Mouse (Mus musculus) CH12.LX (cell line): Measurements from ENCODE around the gene Svs1. TPM values are rescaled to one million over a fixed set of nuclear protein-coding genes. Genes with fewer than 3 reads are reported as not detected.

Experiments used
- DNase-seq: peaks from one replicate; pipeline ENCODE4 v3.0.0-alpha.2; 2013; ENCODE audit errors: extremely low read depth
- H3K27ac ChIP-seq: 2 replicates; pipeline ENCODE4 v1.5.1; 2012; ENCODE audit warnings: low read depth, mild to moderate bottlenecking, control low read depth, moderate library complexity; ENCODE audit not compliant: insufficient read depth
- H3K27me3 ChIP-seq: replicated peaks from 2 replicates; pipeline ENCODE3; 2012; ENCODE audit warnings: inconsistent platforms
- H3K36me3 ChIP-seq, 2 experiments: replicated peaks in 1 of 2; 2 replicates each; pipeline versions ENCODE3 to v1.6.1; 2012; ENCODE audit warnings: inconsistent platforms in 1 of 2, low read length in 1 of 2, mild to moderate bottlenecking in 1 of 2, mixed read lengths in 1 of 2, moderate library complexity in 1 of 2; ENCODE audit not compliant: control insufficient read depth in 1 of 2, insufficient read depth in 1 of 2
- H3K4me1 ChIP-seq, 2 experiments: 2 replicates each; pipeline ENCODE4 v1.6.1; 2012; ENCODE audit warnings: inconsistent platforms in 1 of 2, moderate library complexity in 1 of 2; ENCODE audit not compliant: insufficient read depth in 2 of 2, control insufficient read depth in 1 of 2
- H3K4me2 ChIP-seq: 2 replicates; pipeline ENCODE4 v1.6.1; 2012; ENCODE audit warnings: low read depth, mild to moderate bottlenecking, control low read depth; ENCODE audit not compliant: poor library complexity, insufficient read depth, severe bottlenecking
- H3K4me3 ChIP-seq, 3 experiments: fragments of 150-350 bp in 1 of 3; sonication (generic) in 1 of 3; replicated peaks in 1 of 3; 2 replicates each; pipeline versions ENCODE3 to v1.5.1; 2011 to 2012; ENCODE audit warnings: low read depth in 2 of 3, low read length in 2 of 3, mild to moderate bottlenecking in 2 of 3, moderate library complexity in 2 of 3, control low read depth in 1 of 3, improper control_type of control experiment in 1 of 3, inconsistent platforms in 1 of 3, mixed read lengths in 1 of 3; ENCODE audit not compliant: poor library complexity in 1 of 3
- H3K79me2 ChIP-seq: replicated peaks from 2 replicates; pipeline ENCODE4 v1.6.1; 2012; ENCODE audit warnings: mild to moderate bottlenecking, moderate library complexity; ENCODE audit not compliant: control insufficient read depth, poor library complexity, insufficient read depth, severe bottlenecking; ENCODE audit errors: extremely low read depth
- H3K9ac ChIP-seq: 2 replicates; pipeline ENCODE4 v1.6.1; 2012; ENCODE audit warnings: low read depth, mild to moderate bottlenecking, control low read depth, moderate library complexity; ENCODE audit not compliant: insufficient read depth
- H3K9me3 ChIP-seq: replicated peaks from 2 replicates; pipeline ENCODE3; 2012; ENCODE audit warnings: low read length, inconsistent platforms, mixed read lengths
- BHLHE40 ChIP-seq: IDR thresholded peaks from 2 replicates; pipeline ENCODE4 v1.6.1; 2011; ENCODE audit warnings: mild to moderate bottlenecking, low read depth, low read length, improper control_type of control experiment
- CHD1 ChIP-seq: IDR thresholded peaks from 2 replicates; pipeline ENCODE4 v1.6.1; 2012; ENCODE audit warnings: low read depth, low read length, improper control_type of control experiment, inconsistent platforms
- CHD2 ChIP-seq: IDR thresholded peaks from 2 replicates; pipeline ENCODE4 v1.6.1; 2011; ENCODE audit warnings: low read length, improper control_type of control experiment
- CTCF ChIP-seq, 2 experiments: IDR thresholded peaks in 1 of 2; conservative IDR thresholded peaks in 1 of 2; 2 replicates each; pipeline ENCODE4 v1.5.1; 2011 to 2012; ENCODE audit warnings: low read depth in 2 of 2, low read length in 2 of 2, improper control_type of control experiment in 1 of 2, inconsistent platforms in 1 of 2, mild to moderate bottlenecking in 1 of 2, moderate library complexity in 1 of 2
- ELF1 ChIP-seq: IDR thresholded peaks from 2 replicates; pipeline ENCODE4 v1.6.1; 2014; ENCODE audit warnings: low read depth, mild to moderate bottlenecking, inconsistent platforms, low read length, improper control_type of control experiment
- ETS1 ChIP-seq: conservative IDR thresholded peaks from 2 replicates; pipeline ENCODE4 v1.6.1; 2012; ENCODE audit warnings: low read depth, mild to moderate bottlenecking, inconsistent platforms, low read length, improper control_type of control experiment, moderate library complexity
- IRF4 ChIP-seq: IDR thresholded peaks from 2 replicates; pipeline ENCODE4 v1.6.1; 2014; ENCODE audit warnings: low read depth, mild to moderate bottlenecking, inconsistent platforms, low read length, improper control_type of control experiment
- JUND ChIP-seq: conservative IDR thresholded peaks from 2 replicates; pipeline ENCODE4 v1.6.1; 2011; ENCODE audit warnings: low read depth, low read length, improper control_type of control experiment
- MAZ ChIP-seq: IDR thresholded peaks from 2 replicates; pipeline ENCODE4 v1.6.1; 2012; ENCODE audit warnings: low read depth, mild to moderate bottlenecking, inconsistent platforms, low read length, improper control_type of control experiment, moderate library complexity
- NELFE ChIP-seq: IDR thresholded peaks from 2 replicates; pipeline ENCODE4 v1.6.1; 2011; ENCODE audit warnings: low read depth, low read length, improper control_type of control experiment
- PAX5 ChIP-seq: IDR thresholded peaks from 2 replicates; pipeline ENCODE4 v1.6.1; 2012; ENCODE audit warnings: low read length, inconsistent platforms, mixed read lengths
- RAD21 ChIP-seq: IDR thresholded peaks from 2 replicates; pipeline ENCODE4 v1.6.1; 2011; ENCODE audit warnings: low read depth, mild to moderate bottlenecking, low read length, improper control_type of control experiment, moderate library complexity
- SMC3 ChIP-seq: IDR thresholded peaks from 2 replicates; pipeline ENCODE4 v1.6.1; 2011; ENCODE audit warnings: low read depth, low read length, improper control_type of control experiment
- TCF12 ChIP-seq: IDR thresholded peaks from 2 replicates; pipeline ENCODE4 v1.6.1; 2014; ENCODE audit warnings: low read depth, mild to moderate bottlenecking, inconsistent platforms, low read length, improper control_type of control experiment
- ZC3H11A ChIP-seq: IDR thresholded peaks from 2 replicates; pipeline ENCODE4 v1.6.1; 2012; ENCODE audit warnings: low read depth, mild to moderate bottlenecking, inconsistent platforms, low read length, improper control_type of control experiment
- ZNF384 ChIP-seq: IDR thresholded peaks from 2 replicates; pipeline ENCODE4 v1.6.1; 2012; ENCODE audit warnings: low read depth, low read length, improper control_type of control experiment, inconsistent platforms
- dilution Hi-C: fragments of 300-500 bp; cut with MboI; formaldehyde crosslinking; loops from 2 replicates; pipeline ENCODE4 v1.14.3; 2020; ENCODE audit warnings: low sequenced_read_pairs; ENCODE audit not compliant: extremely low pct_unique_long_range_greater_than_20kb, extremely low pct_ligation_motif_present
- in situ Hi-C: fragments of 300-500 bp; cut with MboI; formaldehyde crosslinking; loops from 3 replicates; pipeline ENCODE4 v1.14.3; 2019; ENCODE audit warnings: low sequenced_read_pairs, low pct_ligation_motif_present, low pct_unique_long_range_greater_than_20kb, mixed read lengths
- polyA plus RNA-seq: library from polyadenylated mRNA; unstranded; fragments of >175 nt; gene quantifications from 2 replicates; pipeline ENCODE4 v1.2.1, GENCODE M21; 2012; ENCODE audit warnings: low read depth; ENCODE audit not compliant: insufficient read length
- total RNA-seq, 2 experiments: library from RNA; depleted of rRNA; stranded (reverse); fragments of 300-350 nt in 1 of 2; fragments of >200 nt in 1 of 2; gene quantifications; 2 replicates each; pipeline ENCODE4 v1.2.3; 2012 to 2014

Svs1 gene
- total and polyA plus RNA-seq, 3 experiments: not detected

- dilution Hi-C loops: no loop called here
- Histone ChIP-seq H3K9me3 (no peaks in the 10 kb centered on the region), H3K9ac (no peak overlapping the region), H3K27me3 (no peaks in the 10 kb centered on the region), H3K4me2 (no peak overlapping the region), H3K4me1 (peaks cover 0 to 4% of the 10 kb centered on the region in 2 experiments; a peak in 1 of 4 replicates), H3K79me2 (no peaks in the 10 kb centered on the region), H3K4me3 (no peak overlapping the region), H3K36me3 (no peaks in the 10 kb centered on the region), H3K27ac (no peak overlapping the region)
- in situ Hi-C loops: loop anchor here (10.0 kb wide), 1 partner anchor 391 kb away; the partner anchor contains the start of gene Stk31
- 0 out of 2 replicates have a peak, but pooled peaks have one; percentile 11 for TF ChIP-seq SMC3
- peak in 1 of 2 experiments; percentile 55; a peak in 2 of 4 replicates for TF ChIP-seq CTCF (conservative IDR thresholded peaks at IDR 0.05 in 1 of 2, IDR thresholded peaks at IDR 0.05 in 1 of 2; ENCODE audit: low read depth in 2 of 2, low read length in 2 of 2)
- TF ChIP-seq ETS1: no peak
- DNase-seq: no peak
These were observed 16.7 kb downstream of the Svs1 start for GRCm38 (mm10) chr6:49003381-49003780.

- Histone ChIP-seq H3K36me3 (no peaks in the 10 kb centered on the region), H3K9ac (no peak overlapping the region), H3K4me2 (0 out of 2 replicates have a peak overlapping the region, but pooled peaks have one; percentile 16), H3K79me2 (no peaks in the 10 kb centered on the region), H3K4me3 (no peak overlapping the region), H3K4me1 (peaks cover 0 to 4% of the 10 kb centered on the region in 2 experiments; a peak in 1 of 4 replicates), H3K27me3 (peaks cover 1% of the 10 kb centered on the region), H3K9me3 (peaks cover 3% of the 10 kb centered on the region), H3K27ac (no peak overlapping the region)
- in situ Hi-C loops (loop anchor here (10.0 kb wide), 1 partner anchor 387 kb away; the partner anchor contains the start of gene Stk31), dilution Hi-C loops (no loop called here)
- TF ChIP-seq JUND (no peak), MAZ (no peak), CTCF (conservative IDR thresholded peaks at IDR 0.05 in 1 of 2, IDR thresholded peaks at IDR 0.05 in 1 of 2; ENCODE audit: low read depth in 2 of 2, low read length in 2 of 2) (peak; percentile 67 to 89), CHD1 (no peak), RAD21 (peak; percentile 76), TCF12 (0 out of 2 replicates have a peak, but pooled peaks have one; percentile 32), BHLHE40 (no peak), CHD2 (no peak), PAX5 (no peak), IRF4 (0 out of 2 replicates have a peak, but pooled peaks have one; percentile 31), ELF1 (peak; percentile 37; the same call in 1 of the 2 replicates), ZNF384 (no peak), ZC3H11A (peak; percentile 27; the same call in 1 of the 2 replicates), SMC3 (peak; percentile 85), ETS1 (no peak), NELFE (no peak; the same call in 1 of the 2 replicates)
- peak; percentile 73 for DNase-seq
These were observed 21.3 kb downstream of the Svs1 start for GRCm38 (mm10) chr6:49007981-49008380.
